In the genomic region with DNA sequence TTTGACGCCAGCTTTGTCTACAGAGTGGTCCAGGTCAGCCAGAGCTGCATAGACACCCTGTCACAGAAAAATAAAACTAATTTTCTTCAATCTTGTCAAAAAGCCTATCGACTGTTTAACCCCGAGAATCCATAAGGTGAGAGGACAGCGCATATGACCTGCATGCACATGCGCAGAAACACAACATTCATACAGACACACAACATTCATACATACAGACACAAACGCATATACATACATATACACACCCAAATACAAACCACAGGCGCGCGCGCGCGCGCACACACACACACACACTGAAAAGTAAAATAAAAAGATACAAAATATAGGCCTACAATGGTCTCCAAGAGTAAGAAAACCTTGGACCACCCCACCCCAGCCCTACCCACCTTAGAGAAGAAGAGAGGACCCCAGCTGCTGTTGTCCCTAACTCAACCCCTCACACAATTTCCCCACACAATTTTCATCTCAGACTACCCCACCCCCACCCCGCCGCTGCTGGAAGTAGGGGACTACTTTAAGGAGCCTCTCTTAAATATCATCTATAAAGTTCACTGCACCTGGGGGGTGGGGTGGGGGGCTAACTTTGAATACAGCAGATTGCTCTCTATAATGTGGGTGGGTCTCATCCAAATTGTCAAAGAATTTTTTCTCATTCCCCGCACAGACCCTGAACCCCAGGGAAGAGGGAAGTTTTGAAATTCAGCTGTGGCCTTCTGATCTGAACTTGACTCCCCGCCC, we compare ENCODE assay signal across 8 mouse cellular contexts. TPM values are rescaled to one million over a fixed set of nuclear protein-coding genes. Genes with fewer than 3 reads are reported as not detected.
DNase-seq lines count a peak whose midpoint lies in the region; ATAC-seq and TF ChIP-seq lines count a peak whose summit lies in the region.

No protein-coding gene starts in this region.

- H3K36me3 ChIP-seq in hindbrain, embryonic 11.5 days (ENCODE audit: control insufficient read depth, insufficient read depth, low read length), result no peaks in the 10 kb centered on the region
- no peaks in the 10 kb centered on the region for H3K36me3 ChIP-seq in hindbrain, embryonic 13.5 days
- H3K36me3 ChIP-seq in ES-Bruce4 (ENCODE audit: control insufficient read depth, insufficient read depth, low read length, poor library complexity, severe bottlenecking), result no peaks in the 10 kb centered on the region
- no peaks in the 10 kb centered on the region for H3K36me3 ChIP-seq in embryonic facial prominence, embryonic 14.5 days (ENCODE audit: control insufficient read depth, insufficient read depth, low read length)
- H3K36me3 ChIP-seq in liver, embryonic 16.5 days (ENCODE audit: control insufficient read depth, insufficient read depth), result no peaks in the 10 kb centered on the region

- DNase-seq in hindbrain, embryonic 11.5 days (ENCODE audit: low spot score), result peak; percentile 8
- no peak for DNase-seq in embryonic facial prominence, embryonic 14.5 days (ENCODE audit: low spot score)
- no peak for DNase-seq in thymus, postnatal 4 days
- DNase-seq in T-cell, adult 2 months (ENCODE audit: low spot score), result no peak
- DNase-seq in right cerebral cortex, postnatal 36 days (ENCODE audit: low spot score in 2 of 2), result no peak

- TF ChIP-seq CTCF in ES-Bruce4 (IDR thresholded peaks at IDR 0.05; ENCODE audit: low read depth, low read length), result no peak

- no peaks in the 10 kb centered on the region for H3K27me3 ChIP-seq in hindbrain, embryonic 11.5 days (ENCODE audit: control insufficient read depth, insufficient read depth, low read length)
- no peaks in the 10 kb centered on the region for H3K27me3 ChIP-seq in hindbrain, embryonic 13.5 days
- no peaks in the 10 kb centered on the region; the same call in 1 of the 2 replicates for H3K27me3 ChIP-seq in ES-Bruce4 (ENCODE audit: control insufficient read depth, insufficient read depth, low read length, poor library complexity, severe bottlenecking)
- no peaks in the 10 kb centered on the region for H3K27me3 ChIP-seq in embryonic facial prominence, embryonic 14.5 days (replicated peaks; ENCODE audit: control insufficient read depth, insufficient read depth, low read length)
- no peaks in the 10 kb centered on the region for H3K27me3 ChIP-seq in liver, embryonic 16.5 days (ENCODE audit: control insufficient read depth, insufficient read depth, low read depth, low read length)

- 0 out of 2 replicates have a peak, but pooled peaks cover 2% of the 10 kb centered on the region for H3K4me1 ChIP-seq in hindbrain, embryonic 11.5 days (replicated peaks; ENCODE audit: control insufficient read depth, insufficient read depth, low read length)
- H3K4me1 ChIP-seq in hindbrain, embryonic 13.5 days (replicated peaks), result peaks cover 50% of the 10 kb centered on the region
- no peaks in the 10 kb centered on the region for H3K4me1 ChIP-seq in ES-Bruce4 (ENCODE audit: control insufficient read depth, insufficient read depth, low read length)
- peaks cover 38% of the 10 kb centered on the region for H3K4me1 ChIP-seq in embryonic facial prominence, embryonic 14.5 days (ENCODE audit: control insufficient read depth, insufficient read depth, low read length)
- peaks cover 31% of the 10 kb centered on the region for H3K4me1 ChIP-seq in liver, embryonic 16.5 days (ENCODE audit: control insufficient read depth, low read depth, low read length)

- no peak overlapping the region for H3K4me2 ChIP-seq in hindbrain, embryonic 11.5 days (replicated peaks; ENCODE audit: low read depth, low read length)
- H3K4me2 ChIP-seq in hindbrain, embryonic 13.5 days, result no peak overlapping the region
- H3K4me2 ChIP-seq in embryonic facial prominence, embryonic 14.5 days (ENCODE audit: low read depth, low read length), result peak overlapping the region; percentile 39
- H3K4me2 ChIP-seq in liver, embryonic 16.5 days (ENCODE audit: low read depth, low read length), result peak overlapping the region; percentile 68

- no peak for TF ChIP-seq POLR2A in ES-Bruce4 (IDR thresholded peaks at IDR 0.05; ENCODE audit: insufficient read depth, low read length)

- TF ChIP-seq EP300 in ES-Bruce4 (IDR thresholded peaks at IDR 0.05; ENCODE audit: insufficient read depth, low read depth, low read length), result no peak

- no peaks in the 10 kb centered on the region for H3K9me3 ChIP-seq in hindbrain, embryonic 11.5 days (ENCODE audit: control insufficient read depth, low read length)
- no peaks in the 10 kb centered on the region for H3K9me3 ChIP-seq in hindbrain, embryonic 13.5 days
- H3K9me3 ChIP-seq in ES-Bruce4 (replicated peaks; ENCODE audit: control insufficient read depth, insufficient read depth, low read length, poor library complexity, severe bottlenecking), result no peaks in the 10 kb centered on the region
- H3K9me3 ChIP-seq in embryonic facial prominence, embryonic 14.5 days (ENCODE audit: control insufficient read depth, low read length), result 0 out of 2 replicates have a peak, but pooled peaks cover 4% of the 10 kb centered on the region
- H3K9me3 ChIP-seq in liver, embryonic 16.5 days (replicated peaks; ENCODE audit: control insufficient read depth, low read length), result no peaks in the 10 kb centered on the region

- ATAC-seq in hindbrain, embryonic 11.5 days (ENCODE audit: low FRiP score), result no peak
- ATAC-seq in hindbrain, embryonic 13.5 days (ENCODE audit: low FRiP score), result no peak
- no peak for ATAC-seq in embryonic facial prominence, embryonic 14.5 days (ENCODE audit: low read depth)
- ATAC-seq in liver, embryonic 16.5 days (ENCODE audit: low read depth), result no peak

- 73% methylated on average over 17 of the region's 17 CpGs for WGBS in hindbrain, embryonic 11.5 days
- 75% methylated on average over 17 of the region's 17 CpGs for WGBS in hindbrain, embryonic 13.5 days
- WGBS in embryonic facial prominence, embryonic 14.5 days, result 74% methylated on average over 17 of the region's 17 CpGs
- 69% methylated on average over 17 of the region's 17 CpGs for WGBS in liver, embryonic 16.5 days (ENCODE audit: insufficient replicate concordance)

- H3K9ac ChIP-seq in hindbrain, embryonic 11.5 days (ENCODE audit: low read depth, low read length), result no peak overlapping the region
- no peak overlapping the region for H3K9ac ChIP-seq in hindbrain, embryonic 13.5 days
- H3K9ac ChIP-seq in ES-Bruce4 (ENCODE audit: low read depth, poor library complexity, severe bottlenecking), result 0 out of 2 replicates have a peak overlapping the region, but pooled peaks have one; percentile 18
- H3K9ac ChIP-seq in embryonic facial prominence, embryonic 14.5 days (ENCODE audit: low read depth, low read length), result 0 out of 2 replicates have a peak overlapping the region, but pooled peaks have one; percentile 4
- H3K9ac ChIP-seq in liver, embryonic 16.5 days (ENCODE audit: low read depth, low read length), result peak overlapping the region; percentile 21; the same call in 1 of the 2 replicates

- no peak overlapping the region; the same call in 1 of the 2 replicates for H3K27ac ChIP-seq in hindbrain, embryonic 11.5 days (ENCODE audit: low read depth, low read length)
- no peak overlapping the region for H3K27ac ChIP-seq in hindbrain, embryonic 13.5 days
- no peak overlapping the region for H3K27ac ChIP-seq in ES-Bruce4 (ENCODE audit: insufficient read depth, low read length)
- peak overlapping the region; percentile 94 for H3K27ac ChIP-seq in embryonic facial prominence, embryonic 14.5 days (replicated peaks; ENCODE audit: low read depth, low read length)
- H3K27ac ChIP-seq in liver, embryonic 16.5 days (ENCODE audit: low read length), result peak overlapping the region; percentile 60

- H3K4me3 ChIP-seq in hindbrain, embryonic 11.5 days (ENCODE audit: low read depth, low read length), result no peak overlapping the region
- no peak overlapping the region for H3K4me3 ChIP-seq in hindbrain, embryonic 13.5 days
- no peak overlapping the region for H3K4me3 ChIP-seq in ES-Bruce4 (ENCODE audit: low read depth, low read length)
- no peak overlapping the region for H3K4me3 ChIP-seq in embryonic facial prominence, embryonic 14.5 days (ENCODE audit: low read depth, low read length)
- no peak overlapping the region for H3K4me3 ChIP-seq in liver, embryonic 16.5 days (ENCODE audit: low read depth, low read length)

RNA-seq across cellular contexts. Expression of gene Chd2, which starts 52.2 kb away (rescaled TPM):
- 45.4 and 64.4 TPM in 2 replicates for polyA plus RNA-seq in hindbrain, embryonic 11.5 days (2014; fragmentation: Nextera tagmentation; extraction: Ambion mirVana)
- polyA plus RNA-seq in hindbrain, embryonic 13.5 days (2015; fragmentation: Nextera tagmentation; extraction: Ambion mirVana), result 44.7 and 53.5 TPM in 2 replicates
- 103 and 104 TPM in 2 replicates for polyA plus RNA-seq in ES-Bruce4 (2011; ENCODE audit: insufficient read depth, insufficient read length, low read depth, missing spikeins)
- 39.5 and 54.6 TPM in 2 replicates for polyA plus RNA-seq in embryonic facial prominence, embryonic 14.5 days (2014; fragmentation: Nextera tagmentation; extraction: Ambion mirVana)
- 24.7 and 26.1 TPM in 2 replicates for polyA plus RNA-seq in liver, embryonic 16.5 days (2015; fragmentation: Nextera tagmentation; extraction: Ambion mirVana)

Comparison
In these comparisons a context has a peak if more than half of its experiments do, and no peak if none do; other contexts are left out.
1. H3K27ac ChIP-seq: peak in embryonic facial prominence, embryonic 14.5 days (single experiment) and liver, embryonic 16.5 days (single experiment); none in hindbrain, embryonic 11.5 days (single experiment), hindbrain, embryonic 13.5 days (single experiment) and ES-Bruce4 (single experiment).
2. H3K4me2 ChIP-seq: peak in embryonic facial prominence, embryonic 14.5 days (single experiment) and liver, embryonic 16.5 days (single experiment); none in hindbrain, embryonic 11.5 days (single experiment) and hindbrain, embryonic 13.5 days (single experiment).
3. H3K9ac ChIP-seq: peak in ES-Bruce4 (single experiment), embryonic facial prominence, embryonic 14.5 days (single experiment) and liver, embryonic 16.5 days (single experiment); none in hindbrain, embryonic 11.5 days (single experiment) and hindbrain, embryonic 13.5 days (single experiment).